Mouse (Mus musculus) adrenal gland, postnatal 25 days (tissue): ENCODE results near the gene Tcf7l1. TPM values are rescaled to one million over a fixed set of nuclear protein-coding genes. Genes with fewer than 3 reads are reported as not detected.
A peak's percentile ranks its signal among the peaks of the same experiment; 100 is the strongest.

ENCODE experiments used
- DNase-seq: peaks from one replicate; pipeline ENCODE4 v3.0.0; 2021; ENCODE audit warnings: mixed read lengths
- total RNA-seq: library from RNA; stranded (reverse); gene quantifications from 2 replicates; pipeline ENCODE4 v1.2.3, GENCODE M21; 2021

The Tcf7l1 gene
- total RNA-seq, 1 experiment from 2014 or later = 13.1 TPM

- DNase-seq = no peak
Measured at GRCm38 (mm10) chr6:72658006-72658405, 131.0 kb downstream of the Tcf7l1 start.

GRCm38 (mm10) chr6:72656053-72656442, 133.0 kb downstream of the Tcf7l1 start:
- DNase-seq = no peak

GRCm38 (mm10) chr6:72655309-72656052, 133.6 kb downstream of the Tcf7l1 start:
- peak; percentile 59 for DNase-seq

- no peak for DNase-seq
Measured at GRCm38 (mm10) chr6:72654355-72654754, 134.7 kb downstream of the Tcf7l1 start.

DNA sequence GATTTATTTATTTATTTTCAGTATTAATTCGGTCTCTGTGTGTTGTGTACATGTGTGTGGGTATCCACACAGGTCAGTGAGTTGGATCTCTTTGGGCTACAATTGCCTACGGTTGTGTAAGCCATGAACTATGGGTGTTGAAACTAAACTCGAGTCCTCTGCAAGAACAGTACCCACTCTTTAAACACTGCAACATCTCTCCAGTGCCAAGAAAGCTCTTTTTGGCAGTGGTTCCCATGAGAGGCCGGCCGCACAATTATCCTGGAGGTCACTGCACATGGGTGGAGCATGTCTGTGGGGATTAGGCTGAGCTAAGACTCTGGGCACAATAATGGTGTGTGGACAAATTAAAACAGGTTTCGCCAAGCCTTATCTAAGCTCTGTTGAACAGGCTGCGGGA, 135.6 kb downstream of the Tcf7l1 start:
- DNase-seq = peak; percentile 65

- no peak for DNase-seq
Measured at GRCm38 (mm10) chr6:72650338-72650851, 138.7 kb downstream of the Tcf7l1 start.

- DNase-seq = no peak
Measured at GRCm38 (mm10) chr6:72648002-72648595, 141.0 kb downstream of the Tcf7l1 start.

- DNase-seq = peak; percentile 66
Measured at GRCm38 (mm10) chr6:72647383-72647820, 141.7 kb downstream of the Tcf7l1 start.

DNA sequence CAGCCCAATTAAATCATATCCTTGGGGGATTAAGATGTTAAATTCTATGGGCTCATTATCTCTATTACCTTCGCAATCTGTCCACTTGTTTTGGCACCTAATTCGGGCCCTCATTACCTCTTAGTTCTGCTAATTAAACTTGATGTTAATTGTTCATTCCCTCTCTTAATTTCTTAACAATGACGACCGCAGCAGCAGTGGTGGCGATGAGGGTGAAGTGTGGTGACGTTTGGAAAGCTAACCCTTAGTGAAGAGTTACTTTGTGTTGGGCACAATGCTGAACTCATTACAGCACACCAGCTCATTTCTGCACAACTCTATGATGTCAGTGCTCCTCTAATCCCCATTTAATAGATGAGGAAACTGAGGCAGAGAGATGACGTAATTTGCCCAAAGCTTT, 143.7 kb downstream of the Tcf7l1 start:
- no peak for DNase-seq

- DNase-seq = no peak
Measured at GRCm38 (mm10) chr6:72644576-72644975, 144.5 kb downstream of the Tcf7l1 start.

- no peak for DNase-seq
Measured at GRCm38 (mm10) chr6:72641218-72641954, 147.7 kb downstream of the Tcf7l1 start.

- no peak for DNase-seq
Measured at GRCm38 (mm10) chr6:72636940-72637339, 152.1 kb downstream of the Tcf7l1 start.

DNA sequence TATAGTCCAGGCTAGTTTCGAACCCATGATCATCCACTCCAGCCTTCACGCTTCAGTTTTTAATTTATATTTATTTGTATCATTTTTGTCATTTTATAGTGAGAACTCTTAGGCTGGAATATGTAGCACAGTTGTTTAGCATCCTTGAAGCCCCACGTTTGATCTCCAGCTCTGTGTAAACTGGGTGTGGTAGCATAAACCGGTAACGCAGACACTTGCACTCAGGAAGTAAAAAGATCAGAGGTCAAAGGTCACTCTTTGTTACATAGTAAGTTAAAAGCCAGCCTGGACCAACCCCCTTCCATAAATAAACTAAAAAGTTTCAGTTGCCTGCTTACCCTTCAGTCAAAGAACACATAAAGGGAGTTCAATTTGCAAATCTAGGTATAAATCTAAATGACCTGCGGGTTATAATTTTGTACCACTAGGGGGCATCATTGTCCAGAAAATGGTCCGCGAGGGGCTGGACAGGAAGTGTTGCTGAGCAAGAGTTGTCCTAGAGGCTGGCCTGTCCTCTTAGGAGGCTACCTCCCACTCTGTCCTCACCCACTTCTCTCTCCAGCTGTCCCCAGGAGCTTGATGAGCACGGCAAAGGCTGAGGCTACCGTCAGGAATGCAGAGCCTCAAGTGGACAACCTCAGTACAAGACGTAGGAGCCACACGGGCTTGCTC, 153.2 kb downstream of the Tcf7l1 start:
- DNase-seq = peak; percentile 38

DNA sequence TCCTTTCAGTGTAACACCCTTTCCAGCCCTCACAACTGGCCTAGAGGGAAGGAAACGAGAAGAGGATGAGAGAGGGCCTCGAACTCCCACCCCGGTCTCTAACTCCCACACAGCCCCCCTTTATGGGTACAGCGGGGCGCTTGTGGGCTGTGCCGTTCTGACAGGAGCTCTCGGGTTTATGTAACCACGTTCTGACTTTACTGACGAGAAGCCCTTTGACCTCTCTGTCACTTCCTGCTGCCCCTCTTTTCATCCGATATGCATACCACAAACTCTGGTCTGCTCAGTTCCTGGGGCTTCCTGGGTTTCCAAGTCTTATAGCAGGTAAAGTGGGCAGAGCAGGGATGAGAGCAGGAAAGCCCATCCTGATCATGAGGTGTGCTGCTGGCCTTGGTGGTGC, 154.7 kb downstream of the Tcf7l1 start:
- DNase-seq = no peak

GRCm38 (mm10) chr6:72631700-72632099, 157.4 kb downstream of the Tcf7l1 start:
- no peak for DNase-seq

DNA sequence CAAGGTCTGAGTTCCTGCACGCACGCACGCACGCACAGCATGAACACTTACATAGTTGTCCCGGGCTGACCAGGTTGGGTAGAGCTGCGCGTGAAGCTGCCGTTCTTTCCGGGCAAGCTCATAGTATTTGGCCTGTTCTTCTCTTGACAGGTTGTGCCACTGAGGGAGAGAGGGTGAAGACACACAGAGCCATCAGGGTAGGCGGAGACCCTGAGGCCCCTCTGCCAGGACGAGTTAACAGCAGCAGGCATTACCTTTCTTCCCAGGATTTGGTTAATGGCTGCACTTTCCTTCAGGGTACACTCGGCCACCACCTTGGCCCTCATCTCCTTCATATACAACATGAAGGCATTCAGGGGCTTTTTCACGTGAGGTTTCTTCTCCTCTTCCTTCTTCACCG, 158.1 kb downstream of the Tcf7l1 start:
- DNase-seq = no peak

- DNase-seq = no peak
Measured at GRCm38 (mm10) chr6:72630370-72630769, 158.7 kb downstream of the Tcf7l1 start.

DNA sequence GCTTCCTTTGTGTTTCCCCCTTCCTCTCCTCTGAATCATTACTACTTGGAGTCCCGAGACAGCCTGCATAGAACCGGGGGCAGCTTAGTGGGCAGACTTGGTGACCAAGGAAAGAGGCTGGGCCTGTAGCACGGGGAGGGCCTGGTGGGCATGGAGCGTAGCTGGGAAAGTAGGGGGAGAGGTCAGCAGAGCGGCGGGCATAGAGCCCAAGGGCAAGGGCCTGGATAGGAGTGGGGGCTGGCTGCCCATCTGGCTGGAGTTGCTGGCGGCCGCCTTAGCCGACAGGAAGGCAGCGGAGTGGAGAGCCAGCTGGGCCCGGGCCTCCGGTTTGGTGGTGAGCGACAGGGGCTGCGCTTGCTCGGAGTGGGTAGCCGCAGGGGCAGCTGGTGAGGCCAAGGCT, 161.8 kb downstream of the Tcf7l1 start:
- no peak for DNase-seq

DNA sequence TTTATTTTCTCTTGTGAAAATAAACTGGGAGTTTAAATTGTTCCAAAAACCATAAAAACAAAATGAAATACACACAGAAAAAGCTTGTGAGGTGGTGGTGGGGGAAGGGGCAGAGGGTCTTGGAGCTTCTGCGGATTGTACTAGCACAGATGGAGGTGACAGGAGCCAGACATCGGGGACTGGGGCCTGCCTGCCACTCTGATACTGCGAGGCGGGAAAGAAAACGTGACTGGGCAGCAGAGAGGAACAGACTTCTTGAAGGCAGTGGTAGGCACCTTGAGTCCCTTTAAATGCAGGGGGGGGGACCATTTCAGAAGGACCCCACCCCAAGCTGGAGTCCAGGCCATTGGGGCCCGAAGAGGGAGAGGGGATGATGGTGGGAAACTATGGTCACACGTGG, 162.7 kb downstream of the Tcf7l1 start:
- no peak for DNase-seq

DNA sequence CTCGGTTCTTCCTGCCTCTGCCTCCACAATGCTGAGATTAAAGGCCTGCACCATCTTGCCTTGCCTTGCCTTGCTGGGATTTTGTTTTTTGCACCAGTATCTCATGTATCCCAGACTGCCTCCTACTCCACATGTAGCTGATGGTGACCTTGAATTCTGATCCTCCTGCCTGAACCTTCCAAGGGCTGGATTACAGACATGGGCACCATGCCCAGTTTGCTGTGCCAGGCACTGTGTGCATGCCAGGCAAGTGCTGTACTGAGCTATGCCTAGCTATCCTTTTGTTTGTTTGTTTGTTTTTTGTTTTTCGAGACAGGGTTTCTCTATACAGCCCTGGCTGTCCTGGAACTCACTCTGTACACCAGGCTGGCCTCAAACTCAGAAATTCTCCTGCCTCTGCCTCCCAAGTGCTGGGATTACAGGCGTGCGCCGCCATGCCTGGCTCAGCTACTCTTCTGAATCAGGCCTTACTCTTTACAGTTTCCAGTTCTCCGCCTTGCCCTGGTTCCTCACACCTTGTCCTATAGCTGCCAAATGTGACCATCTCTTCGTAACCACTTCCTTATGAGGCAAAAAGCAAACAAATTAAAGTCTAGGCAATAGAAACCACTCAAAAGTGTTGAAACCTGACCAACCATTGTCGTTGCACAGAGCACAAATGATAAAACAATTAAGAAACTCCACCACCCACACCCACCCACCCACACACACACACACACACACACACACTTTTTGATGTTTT, 165.2 kb downstream of the Tcf7l1 start:
- DNase-seq = peak; percentile 81

DNA sequence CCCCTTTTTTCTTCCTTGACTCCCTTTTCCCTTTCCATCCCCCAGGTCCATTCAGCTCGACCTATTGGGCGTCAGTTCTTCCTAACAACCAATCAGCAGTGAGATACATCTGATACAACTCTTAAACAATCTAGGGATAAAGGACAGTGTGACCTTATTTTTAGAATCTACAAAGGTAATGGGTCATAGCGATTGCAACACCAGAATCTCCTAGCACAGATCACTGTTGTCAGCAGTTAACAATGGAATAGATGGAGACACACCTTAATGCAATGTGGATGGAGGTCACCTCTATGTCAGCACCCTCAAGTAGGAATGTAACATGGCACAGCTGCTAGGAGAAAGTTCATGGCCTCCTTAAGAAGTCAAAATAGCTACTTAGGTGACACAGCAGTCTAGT, 166.1 kb downstream of the Tcf7l1 start:
- no peak for DNase-seq

- DNase-seq = no peak
Measured at GRCm38 (mm10) chr6:72620920-72621319, 168.1 kb downstream of the Tcf7l1 start.
